Mouse (Mus musculus) liver, adult 2 months (tissue): Measurements from ENCODE around the gene Atp5g3.
A peak's percentile ranks its signal among the peaks of the same experiment; 100 is the strongest.

Experiments
- CTCF ChIP-seq: fragments of 200-500 bp; IDR thresholded peaks from 2 replicates; pipeline ENCODE4 v1.5.1; 2011; ENCODE audit warnings: low read depth, low read length, control low read depth
- POLR2A ChIP-seq: fragments of 200-500 bp; IDR thresholded peaks from 2 replicates; pipeline ENCODE4 v1.6.1; 2011; ENCODE audit warnings: low read length, control low read depth; ENCODE audit not compliant: insufficient read depth; ENCODE audit errors: extremely low read depth

DNA sequence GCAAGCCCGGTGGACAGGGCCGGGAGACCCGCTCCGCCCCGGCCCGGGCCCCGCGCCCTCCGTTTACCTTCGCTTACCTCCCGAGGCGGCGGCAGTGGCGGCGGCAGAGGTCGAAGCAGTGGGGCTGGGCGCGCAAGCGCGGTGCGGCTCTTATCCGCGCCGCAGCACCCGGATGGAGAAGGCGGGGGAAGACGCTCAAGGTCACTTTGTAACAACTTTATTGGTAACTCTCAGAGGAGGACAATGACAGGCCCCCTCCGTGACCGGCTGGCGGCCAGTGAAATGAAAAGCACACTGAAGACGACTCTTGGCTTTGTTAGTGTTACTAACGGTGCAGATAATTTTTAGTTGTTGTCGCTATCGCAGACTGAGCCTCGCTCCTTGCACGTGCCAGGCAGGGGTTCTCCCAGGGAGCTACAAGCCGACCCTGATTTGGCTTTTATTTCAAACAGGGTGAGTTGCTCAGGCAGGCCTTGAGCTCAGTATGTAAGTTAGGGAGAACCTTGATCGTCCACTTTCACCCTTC, at the start of gene Atp5g3:
- TF ChIP-seq CTCF = no peak
- TF ChIP-seq POLR2A = peak; percentile 95
